Mouse (Mus musculus): ENCODE measurements at regions not wholly inside any gene's neighbourhood (a gene's known extent, or its start where the extent isn't known, plus 50 kb on each side); places are given as distances from the start of the nearest gene placed in this dataset.

GRCm38 (mm10) chr10:9490416-9490815 lies 184.6 kb downstream of the Samd5 start:
- no peak for TF ChIP-seq USF1 (IDR thresholded peaks at IDR 0.05; ENCODE audit: low read depth)
- TF ChIP-seq FOSL1 (IDR thresholded peaks at IDR 0.05; ENCODE audit: insufficient read depth, low read length, poor library complexity, severe bottlenecking): no peak

Measured in C2C12 (cell line).